Mouse (Mus musculus) liver, adult 2 months (tissue): ENCODE results near the gene Cma1. TPM values are rescaled to one million over a fixed set of nuclear protein-coding genes. Genes with fewer than 3 reads are reported as not detected.

Experiments used
- DNase-seq: peaks from one replicate; pipeline ENCODE4 v3.0.0-alpha.2; 2011; ENCODE audit warnings: low read depth, low spot score; ENCODE audit errors: extremely low read depth
- H3K27ac ChIP-seq: fragments of 200-500 bp; replicated peaks from 2 replicates; pipeline ENCODE4 v1.5.1; 2012; ENCODE audit warnings: low read depth, mild to moderate bottlenecking, control low read depth, inconsistent platforms, low read length; ENCODE audit not compliant: insufficient read depth
- H3K27me3 ChIP-seq: fragments of 200-500 bp; 2 replicates; pipeline ENCODE4 v1.6.1; 2012; ENCODE audit warnings: mild to moderate bottlenecking, moderate library complexity, low read length, inconsistent platforms; ENCODE audit not compliant: control insufficient read depth, insufficient read depth
- H3K36me3 ChIP-seq: fragments of 200-500 bp; 2 replicates; pipeline ENCODE4 v1.6.1; 2012; ENCODE audit warnings: low read length, inconsistent platforms; ENCODE audit not compliant: control insufficient read depth, insufficient read depth
- H3K4me1 ChIP-seq: fragments of 200-500 bp; 2 replicates; pipeline ENCODE4 v1.6.1; 2011; ENCODE audit warnings: low read length; ENCODE audit not compliant: control insufficient read depth, insufficient read depth
- H3K4me3 ChIP-seq: fragments of 200-500 bp; 2 replicates; pipeline ENCODE4 v1.5.1; 2011; ENCODE audit warnings: low read depth, mild to moderate bottlenecking, control low read depth, low read length, moderate library complexity; ENCODE audit not compliant: insufficient read depth
- H3K79me2 ChIP-seq: fragments of 200-500 bp; 2 replicates; pipeline ENCODE4 v1.6.1; 2012; ENCODE audit warnings: inconsistent platforms, mild to moderate bottlenecking, low read length, moderate library complexity; ENCODE audit not compliant: control insufficient read depth, insufficient read depth
- H3K9ac ChIP-seq: fragments of 200-500 bp; 2 replicates; pipeline ENCODE4 v1.6.1; 2012; ENCODE audit warnings: low read depth, mild to moderate bottlenecking, control low read depth, inconsistent platforms, low read length
- CTCF ChIP-seq: fragments of 200-500 bp; IDR thresholded peaks from 2 replicates; pipeline ENCODE4 v1.5.1; 2011; ENCODE audit warnings: low read depth, low read length, control low read depth
- POLR2A ChIP-seq: fragments of 200-500 bp; IDR thresholded peaks from 2 replicates; pipeline ENCODE4 v1.6.1; 2011; ENCODE audit warnings: low read length, control low read depth; ENCODE audit not compliant: insufficient read depth; ENCODE audit errors: extremely low read depth
- WGBS: fragments of 180-500 bp; shearing (Covaris S2); methylation state at CpG from one replicate; pipeline ENCODE4 v1.1.7; 2018; 5-methylcytosine and 5-hydroxymethylcytosine counted together
- polyA plus RNA-seq: library from polyadenylated mRNA; depleted of rRNA; stranded (reverse); fragments of >200 nt; gene quantifications from 2 replicates; pipeline ENCODE4 v1.2.3, GENCODE M21; 2012; rRNA removed
- total RNA-seq: library from RNA; depleted of rRNA; stranded (reverse); fragments of >200 nt; gene quantifications from 2 replicates; pipeline ENCODE4 v1.2.3, GENCODE M21; 2014; rRNA removed

The Cma1 gene
- total and polyA plus RNA-seq, 2 experiments = not detected

DNA sequence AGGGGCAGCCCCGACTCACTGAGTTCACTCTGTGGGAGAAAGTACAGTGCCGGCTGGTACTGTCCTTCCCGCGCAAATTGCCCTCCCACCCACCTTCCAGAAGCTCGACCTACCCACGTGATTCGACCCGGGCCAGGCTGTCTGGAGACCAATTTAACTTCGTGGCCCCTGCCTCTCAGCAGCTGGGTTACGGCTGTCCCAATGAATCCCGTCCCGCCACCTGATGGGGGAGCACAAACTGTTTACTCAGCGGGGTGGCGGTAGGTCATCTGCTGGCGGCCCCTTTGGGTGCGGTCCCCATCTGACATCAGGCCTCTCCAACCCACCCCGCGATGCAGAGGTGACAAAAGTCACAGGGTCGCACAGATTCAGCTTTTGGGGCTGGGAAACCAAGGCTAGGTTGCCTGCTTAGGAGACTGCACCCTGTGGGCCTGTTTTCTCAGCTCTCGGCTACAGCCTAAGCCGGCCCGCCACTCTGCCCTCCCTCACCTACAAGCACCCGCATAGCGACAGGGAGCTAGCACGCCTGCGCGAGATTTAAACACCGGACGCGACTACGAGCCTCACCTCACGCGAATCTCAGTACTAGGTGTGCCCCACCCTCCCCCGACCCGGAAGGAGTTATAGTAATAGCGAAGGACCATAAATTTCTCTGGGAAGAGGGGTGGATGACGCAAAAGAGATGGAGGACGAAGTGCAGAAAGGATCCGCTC is 44.6 kb downstream of the Cma1 start, which contains the start of gene Sdr39u1:
Sdr39u1 (minus strand) TSS at position 593 of the 713 bp plus-strand sequence.
- Histone ChIP-seq H3K4me1 (peaks cover 8% of the 10 kb centered on the region; the same call in 1 of the 2 replicates), H3K79me2 (no peaks in the 10 kb centered on the region), H3K27me3 (no peaks in the 10 kb centered on the region), H3K27ac (peak within 1 kb of the TSS; percentile 27), H3K4me3 (peak within 1 kb of the TSS; percentile 57), H3K9ac (peak within 1 kb of the TSS; percentile 74), H3K36me3 (peaks cover 17% of the 10 kb centered on the region)
- WGBS = under 1% methylated on average over 39 of the region's 39 CpGs
- TF ChIP-seq CTCF = no peak
- TF ChIP-seq POLR2A = peak; percentile 61; the same call in 1 of the 2 replicates
- peak; percentile 65 for DNase-seq

DNA sequence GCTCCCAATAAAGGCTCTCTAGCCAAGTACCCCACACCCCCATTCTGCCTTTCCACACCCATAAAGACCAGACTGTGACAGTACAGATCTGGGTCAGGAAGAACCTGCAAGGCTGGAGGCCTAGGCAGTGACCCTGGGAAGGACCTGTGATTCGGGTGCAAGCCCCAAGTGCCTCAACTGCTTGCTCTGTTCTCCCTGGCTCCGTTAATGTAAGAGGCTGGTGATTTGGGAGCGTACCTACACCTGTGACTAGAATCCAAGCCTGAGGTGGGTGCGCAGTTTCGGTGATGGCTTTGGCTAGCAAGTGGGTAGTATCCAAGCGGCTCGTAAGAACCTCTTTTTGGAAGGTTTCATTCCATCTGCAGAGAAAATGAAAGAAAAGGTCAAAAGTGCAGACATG is 45.5 kb downstream of the Cma1 start:
- H3K36me3 ChIP-seq = peaks cover 26% of the 10 kb centered on the region
- no peak for TF ChIP-seq CTCF
- TF ChIP-seq POLR2A = no peak
- H3K27ac ChIP-seq = no peak overlapping the region
- 86% methylated on average over 7 of the region's 7 CpGs for whole genome bisulfite sequencing
- no peak for DNase-seq
- H3K4me3 ChIP-seq = no peak overlapping the region
- H3K9ac ChIP-seq = no peak overlapping the region
- H3K4me1 ChIP-seq = peaks cover 8% of the 10 kb centered on the region; the same call in 1 of the 2 replicates
- no peaks in the 10 kb centered on the region for H3K79me2 ChIP-seq
- no peaks in the 10 kb centered on the region for H3K27me3 ChIP-seq

DNA sequence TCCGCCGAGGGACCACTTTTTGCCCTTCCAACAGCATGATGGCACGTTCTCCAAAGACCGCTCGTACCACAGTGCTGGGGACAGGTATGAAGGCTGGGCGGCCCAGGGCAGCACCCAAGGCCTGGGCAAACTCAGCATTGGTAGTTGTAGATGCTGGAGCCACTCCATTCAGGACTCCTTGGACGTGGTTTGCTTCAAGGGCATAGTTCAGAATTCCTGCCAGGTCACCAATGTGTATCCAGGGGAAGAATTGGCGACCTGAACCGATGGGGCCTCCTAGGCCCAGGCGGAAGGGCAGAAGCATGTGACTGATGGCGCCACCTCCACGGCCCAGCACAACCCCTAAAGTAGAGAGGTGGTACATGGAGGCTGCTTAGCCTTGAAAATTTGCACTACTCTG is 46.8 kb downstream of the Cma1 start:
- no peak overlapping the region for H3K9ac ChIP-seq
- DNase-seq = peak; percentile 44
- WGBS = 73% methylated on average over 12 of the region's 12 CpGs
- TF ChIP-seq CTCF (no peak), POLR2A (no peak)
- H3K4me1 ChIP-seq = peaks cover 8% of the 10 kb centered on the region; the same call in 1 of the 2 replicates
- no peaks in the 10 kb centered on the region for H3K79me2 ChIP-seq
- H3K36me3 ChIP-seq = peaks cover 32% of the 10 kb centered on the region
- H3K27me3 ChIP-seq = no peaks in the 10 kb centered on the region
- no peak overlapping the region for H3K4me3 ChIP-seq
- no peak overlapping the region for H3K27ac ChIP-seq

Other genes starting within 250 kb of the Cma1 start
- gene Tgm1, start 230.7 kb downstream of the Cma1 start, total RNA-seq = 7.9 and 8.4 TPM in 2 replicates
- 22.8 and 24.2 TPM in 2 replicates for gene Tgm1, start 230.7 kb downstream of the Cma1 start, polyA plus RNA-seq
- gene Rabggta, start 222.4 kb downstream of the Cma1 start, total RNA-seq = 28.7 and 31.5 TPM in 2 replicates
- 64.0 and 65.1 TPM in 2 replicates for gene Rabggta, start 222.4 kb downstream of the Cma1 start, polyA plus RNA-seq
- gene Dhrs1, start 199.0 kb downstream of the Cma1 start, total RNA-seq = 109 and 140 TPM in 2 replicates
- gene Dhrs1, start 199.0 kb downstream of the Cma1 start, polyA plus RNA-seq = 263 and 286 TPM in 2 replicates
- gene Nop9, start 199.0 kb downstream of the Cma1 start, total RNA-seq = 11.0 and 13.0 TPM in 2 replicates
- 11.8 and 15.1 TPM in 2 replicates for gene Nop9, start 199.0 kb downstream of the Cma1 start, polyA plus RNA-seq
- 101 and 128 TPM in 2 replicates for gene Cideb, start 186.2 kb downstream of the Cma1 start, total RNA-seq
- 483 and 586 TPM in 2 replicates for gene Cideb, start 186.2 kb downstream of the Cma1 start, polyA plus RNA-seq
- 0.74 and 0.94 TPM in 2 replicates for gene Ltb4r2, start 183.2 kb downstream of the Cma1 start, total RNA-seq
- gene Ltb4r2, start 183.2 kb downstream of the Cma1 start, polyA plus RNA-seq = 1.9 and 2.6 TPM in 2 replicates
- gene Ltb4r1, start 178.7 kb downstream of the Cma1 start, total RNA-seq = 0.28 and 0.34 TPM in 2 replicates
- 0.80 and 1.4 TPM in 2 replicates for gene Ltb4r1, start 178.7 kb downstream of the Cma1 start, polyA plus RNA-seq
- 2.4 and 3.6 TPM in 2 replicates for gene Adcy4, start 160.6 kb downstream of the Cma1 start, total RNA-seq
- gene Adcy4, start 160.6 kb downstream of the Cma1 start, polyA plus RNA-seq = 3.3 and 4.5 TPM in 2 replicates
- 0.94 and 1.8 TPM in 2 replicates for gene Ripk3, start 155.8 kb downstream of the Cma1 start, total RNA-seq
- 1.4 and 4.0 TPM in 2 replicates for gene Ripk3, start 155.8 kb downstream of the Cma1 start, polyA plus RNA-seq
- gene Nfatc4, start 121.5 kb downstream of the Cma1 start, total RNA-seq = 0.18 and 0.60 TPM in 2 replicates
- 0.30 and 0.43 TPM in 2 replicates for gene Nfatc4, start 121.5 kb downstream of the Cma1 start, polyA plus RNA-seq
- 0.65 and 0.81 TPM in 2 replicates for gene Nynrin, start 90.7 kb downstream of the Cma1 start, total RNA-seq
- gene Nynrin, start 90.7 kb downstream of the Cma1 start, polyA plus RNA-seq = 0.66 and 0.71 TPM in 2 replicates
- gene Cbln3, start 60.3 kb downstream of the Cma1 start, total RNA-seq = 0.18 and 0.34 TPM in 2 replicates
- gene Cbln3, start 60.3 kb downstream of the Cma1 start, polyA plus RNA-seq = 0.49 and 0.64 TPM in 2 replicates
- 29.8 and 32.5 TPM in 2 replicates for gene Khnyn, start 59.7 kb downstream of the Cma1 start, total RNA-seq
- gene Khnyn, start 59.7 kb downstream of the Cma1 start, polyA plus RNA-seq = 13.3 and 15.4 TPM in 2 replicates
- 7.0 and 10.4 TPM in 2 replicates for gene Sdr39u1, start 44.4 kb downstream of the Cma1 start, total RNA-seq
- gene Sdr39u1, start 44.4 kb downstream of the Cma1 start, polyA plus RNA-seq = 13.4 and 16.1 TPM in 2 replicates
- gene Cma2, start 6.3 kb upstream of the Cma1 start, total RNA-seq = not detected in 2 replicates
- gene Cma2, start 6.3 kb upstream of the Cma1 start, polyA plus RNA-seq = not detected in 2 replicates
- gene Mcpt1, start 73.3 kb upstream of the Cma1 start, total RNA-seq = not detected in 2 replicates
- gene Mcpt1, start 73.3 kb upstream of the Cma1 start, polyA plus RNA-seq = not detected in 2 replicates
- gene Mcpt9, start 85.8 kb upstream of the Cma1 start, total RNA-seq = not detected in 2 replicates
- gene Mcpt9, start 85.8 kb upstream of the Cma1 start, polyA plus RNA-seq = not detected in 2 replicates
- gene Mcpt2, start 97.4 kb upstream of the Cma1 start, total RNA-seq = not detected in 2 replicates
- gene Mcpt2, start 97.4 kb upstream of the Cma1 start, polyA plus RNA-seq = not detected in 2 replicates
- not detected in 2 replicates for gene Mcpt4, start 117.6 kb upstream of the Cma1 start, total RNA-seq
- not detected in 2 replicates for gene Mcpt4, start 117.6 kb upstream of the Cma1 start, polyA plus RNA-seq
- gene Mcpt8, start 140.6 kb upstream of the Cma1 start, total RNA-seq = not detected in 2 replicates
- not detected in 2 replicates for gene Mcpt8, start 140.6 kb upstream of the Cma1 start, polyA plus RNA-seq
- not detected in 2 replicates for gene Ctsg, start 157.9 kb upstream of the Cma1 start, total RNA-seq
- gene Ctsg, start 157.9 kb upstream of the Cma1 start, polyA plus RNA-seq = not detected in 2 replicates
- not detected in 2 replicates for gene Gzme, start 175.9 kb upstream of the Cma1 start, total RNA-seq
- not detected in 2 replicates for gene Gzme, start 175.9 kb upstream of the Cma1 start, polyA plus RNA-seq
- not detected in 2 replicates for gene Gzmd, start 187.9 kb upstream of the Cma1 start, total RNA-seq
- gene Gzmd, start 187.9 kb upstream of the Cma1 start, polyA plus RNA-seq = not detected in 2 replicates
- gene Gzmg, start 214.9 kb upstream of the Cma1 start, total RNA-seq = not detected in 2 replicates
- gene Gzmg, start 214.9 kb upstream of the Cma1 start, polyA plus RNA-seq = not detected in 2 replicates
- not detected in 2 replicates for gene Gzmn, start 229.9 kb upstream of the Cma1 start, total RNA-seq
- gene Gzmn, start 229.9 kb upstream of the Cma1 start, polyA plus RNA-seq = not detected in 2 replicates